13 mouse cellular contexts compared by ENCODE assay signal in genomic region chr2:35496279-35497013, GRCm38 (mm10). TPM values are rescaled to one million over a fixed set of nuclear protein-coding genes. Genes with fewer than 3 reads are reported as not detected.
DNase-seq lines count a peak whose midpoint lies in the region; ATAC-seq and TF ChIP-seq lines count a peak whose summit lies in the region.
"Had no signal": no experiment of that assay in that cellular context is flagged by ENCODE, and none has a peak within 500 bp of the region (broad histone marks: within the 10 kb centered on the region; RNA-seq: fewer than 3 reads in every experiment).

No protein-coding gene starts in this region.

- no peak for DNase-seq in heart, postnatal 14 days
- DNase-seq in spleen, adult 18-20 months = peak; percentile 32 to 53
- no peak for DNase-seq in spleen, postnatal 10 days (ENCODE audit: low spot score in 2 of 2)
- DNase-seq in yolk sac, embryonic 10.5 days (ENCODE audit: low spot score) = no peak
- DNase-seq in lung, postnatal 10 days = no peak
- DNase-seq: cerebellum, adult 2 months; lung, adult 2 months; right cerebral cortex, adult 18-20 months had no signal

- H3K4me2 ChIP-seq in heart, embryonic 15.5 days = peak overlapping the region; percentile 1; the same call in 1 of the 2 replicates
- H3K4me2 ChIP-seq: forebrain, embryonic 12.5 days; hindbrain, embryonic 15.5 days had no signal

- H3K27me3 ChIP-seq in heart, embryonic 15.5 days = no peaks in the 10 kb centered on the region
- H3K27me3 ChIP-seq in small intestine, adult 2 months (ENCODE audit: control insufficient read depth, insufficient read depth, low read length) = no peaks in the 10 kb centered on the region
- H3K27me3 ChIP-seq: forebrain, embryonic 12.5 days; hindbrain, embryonic 15.5 days had no signal

- no peaks in the 10 kb centered on the region for H3K36me3 ChIP-seq in heart, embryonic 15.5 days
- no peaks in the 10 kb centered on the region for H3K36me3 ChIP-seq in small intestine, adult 2 months (ENCODE audit: control insufficient read depth, insufficient read depth, low read length)
- H3K36me3 ChIP-seq: forebrain, embryonic 12.5 days; hindbrain, embryonic 15.5 days had no signal

- no peak overlapping the region for H3K4me3 ChIP-seq in heart, embryonic 15.5 days
- H3K4me3 ChIP-seq in small intestine, adult 2 months (ENCODE audit: low read depth, low read length) = no peak overlapping the region
- H3K4me3 ChIP-seq: forebrain, embryonic 12.5 days; hindbrain, embryonic 15.5 days had no signal

- 44% methylated on average over 5 of the region's 5 CpGs for WGBS in heart, embryonic 15.5 days
- 65% methylated on average over 5 of the region's 5 CpGs for WGBS in small intestine, adult 2 months

- TF ChIP-seq POLR2A in small intestine, adult 2 months (IDR thresholded peaks at IDR 0.05; ENCODE audit: low read depth, low read length) = no peak

- H3K9me3 ChIP-seq in heart, embryonic 15.5 days (replicated peaks) = no peaks in the 10 kb centered on the region
- H3K9me3 ChIP-seq: hindbrain, embryonic 15.5 days had no signal

- peaks cover 15% of the 10 kb centered on the region for H3K4me1 ChIP-seq in heart, embryonic 15.5 days (replicated peaks)
- H3K4me1 ChIP-seq in small intestine, adult 2 months (ENCODE audit: control insufficient read depth, insufficient read depth, insufficient read length, low read length) = peaks cover 8% of the 10 kb centered on the region; the same call in 1 of the 2 replicates
- H3K4me1 ChIP-seq: forebrain, embryonic 12.5 days; hindbrain, embryonic 15.5 days had no signal

- H3K27ac ChIP-seq in heart, embryonic 15.5 days = peak overlapping the region; percentile 48
- H3K27ac ChIP-seq in small intestine, adult 2 months (ENCODE audit: insufficient read depth, low read depth, low read length) = peak overlapping the region; percentile 81
- H3K27ac ChIP-seq: forebrain, embryonic 12.5 days; hindbrain, embryonic 15.5 days had no signal

- no peak for TF ChIP-seq CTCF in small intestine, adult 2 months (IDR thresholded peaks at IDR 0.05; ENCODE audit: extremely low read depth, insufficient read length, insufficient replicate concordance, low read depth, low read length)

- intact Hi-C loops in heart, postnatal 14 days (cut with DNase I) = no loop called here

- ATAC-seq in heart, embryonic 15.5 days (replicated peaks; ENCODE audit: insufficient number of reproducible peaks, insufficient read depth, low FRiP score, low read depth) = peak; percentile 14; the same call in 1 of the 2 replicates
- ATAC-seq in hematopoietic stem cell, adult 5-6 weeks (replicated peaks in 1 of 2; ENCODE audit: insufficient read depth in 1 of 2, low FRiP score in 2 of 2, low TSS enrichment in 1 of 2, low read depth in 1 of 2, poor library complexity in 2 of 2, severe bottlenecking in 2 of 2) = peak; percentile 34 to 69; a peak in 3 of 4 replicates

- no peak overlapping the region for H3K9ac ChIP-seq in heart, embryonic 15.5 days
- H3K9ac ChIP-seq: forebrain, embryonic 12.5 days; hindbrain, embryonic 15.5 days had no signal

RNA-seq across cellular contexts. Expression of gene Ggta1, which starts 33.4 kb away (rescaled TPM):
- 27.4 and 31.6 TPM in 2 replicates for polyA plus RNA-seq in heart, embryonic 15.5 days (2015; fragmentation: Nextera tagmentation; extraction: Ambion mirVana)
- total RNA-seq in heart, postnatal 14 days (2021) = 10 to 100 TPM; 25.1 to 26.3 TPM
- 65.5 and 86.1 TPM in 2 replicates for total RNA-seq in hematopoietic stem cell, adult 5-6 weeks (2017)
- polyA plus RNA-seq in small intestine, adult 2 months (2012; rRNA removed) = 3.5 and 3.6 TPM in 2 replicates

Comparison
In these comparisons a context has a peak if more than half of its experiments do, and no peak if none do; other contexts are left out.
1. DNase-seq: peak in spleen, adult 18-20 months (2 of 2); none in heart, postnatal 14 days (0 of 2), spleen, postnatal 10 days (0 of 2), yolk sac, embryonic 10.5 days (single experiment) and lung, postnatal 10 days (single experiment).